Mouse (Mus musculus) left cerebral cortex, adult 2 months (tissue): ENCODE data around the gene Klk1b9. TPM values are rescaled to one million over a fixed set of nuclear protein-coding genes. Genes with fewer than 3 reads are reported as not detected.
"Not testable (repeated sequence)": the region's sequence is repeated elsewhere in the genome, so short reads cannot be mapped to it uniquely, and the experiment has no call there.

ENCODE experiments used
- DNase-seq, 2 experiments: peaks; one replicate each; pipeline ENCODE4 v3.0.0; 2021 to 2022; ENCODE audit warnings: low spot score in 2 of 2, mixed read lengths in 1 of 2; ENCODE audit errors: extremely low spot score in 1 of 2
- H3K27ac ChIP-seq: fragments of 200-600 bp; 2 replicates; pipeline ENCODE4 v1.8.1; 2022
- H3K4me3 ChIP-seq: fragments of 200-600 bp; 2 replicates; pipeline ENCODE4 v1.8.1; 2022
- CTCF ChIP-seq: fragments of 200-600 bp; IDR thresholded peaks from 2 replicates; pipeline ENCODE4 v1.8.1; 2022; ENCODE audit warnings: antibody characterized with exemption, mild to moderate bottlenecking, moderate library complexity
- intact Hi-C: fragments of 180-260 bp; cut with DNase I; formaldehyde crosslinking; loops from one replicate; pipeline ENCODE4 v1.15.1; 2025
- total RNA-seq, 2 experiments: library from RNA; stranded (reverse); gene quantifications; 2 replicates each; pipeline ENCODE4 v1.2.3; 2021

Gene Klk1b9
- total RNA-seq, 2 experiments from 2014 or later = not detected

- no peak overlapping the region for H3K4me3 ChIP-seq
- DNase-seq = no peak
- H3K27ac ChIP-seq = no peak overlapping the region
- TF ChIP-seq CTCF = no peak
- intact Hi-C loops = no loop called here
These were observed 9.8 kb downstream of the Klk1b9 start for GRCm38 (mm10) chr7:43985657-43986056.

GRCm38 (mm10) chr7:43994821-43995220 is 19.0 kb downstream of the Klk1b9 start:
- H3K27ac ChIP-seq, H3K4me3 ChIP-seq, DNase-seq, intact Hi-C loops: not testable (repeated sequence)

- H3K27ac ChIP-seq, DNase-seq, H3K4me3 ChIP-seq, intact Hi-C loops: not testable (repeated sequence)
These were observed 19.7 kb downstream of the Klk1b9 start, which contains the start of gene Klk1b11 for GRCm38 (mm10) chr7:43995577-43995976. Gene Klk1b11 (plus strand): TSS chr7:43995877.

GRCm38 (mm10) chr7:44004847-44005246 is 29.0 kb downstream of the Klk1b9 start:
- no peak overlapping the region for H3K27ac ChIP-seq
- no peak for DNase-seq
- no peak overlapping the region for H3K4me3 ChIP-seq
- TF ChIP-seq CTCF = no peak
- intact Hi-C loops = no loop called here

GRCm38 (mm10) chr7:44011868-44012267 is 36.0 kb downstream of the Klk1b9 start, which contains the start of gene Klk1b26:
Gene Klk1b26 (plus strand): TSS chr7:44012168.
- H3K27ac ChIP-seq, DNase-seq, H3K4me3 ChIP-seq, intact Hi-C loops: not testable (repeated sequence)

GRCm38 (mm10) chr7:44014666-44015065 is 38.8 kb downstream of the Klk1b9 start:
- peak in 1 of 2 experiments; percentile 18 for DNase-seq
- H3K27ac ChIP-seq, intact Hi-C loops, H3K4me3 ChIP-seq: not testable (repeated sequence)

- Histone ChIP-seq H3K4me3 (no peak overlapping the region), H3K27ac (no peak overlapping the region)
- no peak for TF ChIP-seq CTCF
- no peak for DNase-seq
- intact Hi-C loops = no loop called here
These were observed 39.2 kb downstream of the Klk1b9 start for GRCm38 (mm10) chr7:44015071-44015470.

Other genes starting within 250 kb of the Klk1b9 start
- not detected for gene Klk12, start 207.2 kb upstream of the Klk1b9 start, total RNA-seq
- gene Klk11, start 201.5 kb upstream of the Klk1b9 start, total RNA-seq = not detected
- gene Klk10, start 195.0 kb upstream of the Klk1b9 start, total RNA-seq = not detected
- not detected for gene Klk9, start 184.2 kb upstream of the Klk1b9 start, total RNA-seq
- gene Klk8, start 178.5 kb upstream of the Klk1b9 start, total RNA-seq = 1 to 10 TPM; 2.3 to 3.7 TPM
- not detected for gene Klk7, start 164.8 kb upstream of the Klk1b9 start, total RNA-seq
- gene Klk6, start 151.6 kb upstream of the Klk1b9 start, total RNA-seq = 1 to 10 TPM in 1 of 2 experiments, not detected in 1; 2.0 TPM
- not detected for gene Klk5, start 134.1 kb upstream of the Klk1b9 start, total RNA-seq
- gene Klk4, start 94.9 kb upstream of the Klk1b9 start, total RNA-seq = not detected
- not detected for gene Klk15, start 42.3 kb upstream of the Klk1b9 start, total RNA-seq
- gene Klk1b8, start 25.4 kb upstream of the Klk1b9 start, total RNA-seq = not detected
- not detected for gene Klk1b1, start 9.3 kb upstream of the Klk1b9 start, total RNA-seq
- not detected for gene Klk1b11, start 19.8 kb downstream of the Klk1b9 start, total RNA-seq
- not detected for gene Klk1b26, start 36.1 kb downstream of the Klk1b9 start, total RNA-seq
- not detected for gene Klk1b27, start 76.2 kb downstream of the Klk1b9 start, total RNA-seq
- gene Klk1b21, start 126.3 kb downstream of the Klk1b9 start, total RNA-seq = not detected
- gene Klk1b22, start 136.6 kb downstream of the Klk1b9 start, total RNA-seq = not detected
- gene Klk1b16, start 160.7 kb downstream of the Klk1b9 start, total RNA-seq = not detected
- not detected for gene Klk1b24, start 212.2 kb downstream of the Klk1b9 start, total RNA-seq
- gene Klk1b3, start 222.1 kb downstream of the Klk1b9 start, total RNA-seq = not detected
- not detected for gene Klk1b4, start 231.4 kb downstream of the Klk1b9 start, total RNA-seq
- not detected for gene Klk1b5, start 239.9 kb downstream of the Klk1b9 start, total RNA-seq
- gene Klk1, start 249.3 kb downstream of the Klk1b9 start, total RNA-seq = not detected